Mouse (Mus musculus) heart, embryonic 15.5 days (tissue): Measurements from ENCODE around the gene 4933427D14Rik. TPM values are rescaled to one million over a fixed set of nuclear protein-coding genes. Genes with fewer than 3 reads are reported as not detected.

ENCODE experiments used
- polyA plus RNA-seq: library from polyadenylated mRNA; unstranded; fragments of >200 nt; fragmentation: Nextera tagmentation; extraction: Ambion mirVana; gene quantifications from 2 replicates; pipeline ENCODE4 v1.2.1, GENCODE M21; 2015

Gene 4933427D14Rik
- polyA plus RNA-seq, 1 experiment from 2014 or later, result 6.1 TPM

Other genes starting within 250 kb of the 4933427D14Rik start
- gene Aipl1, start 169.9 kb downstream of the 4933427D14Rik start, polyA plus RNA-seq, result 0.21 and 0.42 TPM in 2 replicates
- gene Pimreg, start 165.4 kb downstream of the 4933427D14Rik start, polyA plus RNA-seq, result 65.7 and 72.8 TPM in 2 replicates
- gene Pitpnm3, start 71.7 kb downstream of the 4933427D14Rik start, polyA plus RNA-seq, result 0.21 and 0.55 TPM in 2 replicates
- gene Gm43951, start 619 bp downstream of the 4933427D14Rik start, polyA plus RNA-seq, result 0.09 and 0.23 TPM in 2 replicates
- gene Txndc17, start 88 bp upstream of the 4933427D14Rik start, polyA plus RNA-seq, result 147 and 151 TPM in 2 replicates
- 28.2 and 29.4 TPM in 2 replicates for gene Med31, start 8.1 kb upstream of the 4933427D14Rik start, polyA plus RNA-seq
- gene Slc13a5, start 59.8 kb upstream of the 4933427D14Rik start, polyA plus RNA-seq, result 0.08 and 0.11 TPM in 2 replicates
- 9.5 and 10.2 TPM in 2 replicates for gene Xaf1, start 94.2 kb upstream of the 4933427D14Rik start, polyA plus RNA-seq
- not detected in 2 replicates for gene Fbxo39, start 107.0 kb upstream of the 4933427D14Rik start, polyA plus RNA-seq
- 0.72 and 1.1 TPM in 2 replicates for gene Tekt1, start 155.0 kb upstream of the 4933427D14Rik start, polyA plus RNA-seq
- 114 and 133 TPM in 2 replicates for gene Smtnl2, start 204.3 kb upstream of the 4933427D14Rik start, polyA plus RNA-seq
- gene Ggt6, start 228.1 kb upstream of the 4933427D14Rik start, polyA plus RNA-seq, result 0.15 TPM in 1 of 2 replicates, not detected in the other
- gene Mybbp1a, start 233.9 kb upstream of the 4933427D14Rik start, polyA plus RNA-seq, result 57.8 and 83.8 TPM in 2 replicates